Mouse (Mus musculus) liver, embryonic 14.5 days (tissue): ENCODE data around the gene Endou. TPM values are rescaled to one million over a fixed set of nuclear protein-coding genes. Genes with fewer than 3 reads are reported as not detected.

Experiments
- ATAC-seq: fragments of 200-750 bp; cut with Nextera tagmentation; 2 replicates; pipeline ENCODE4 v1.8.0; 2017; ENCODE audit warnings: moderate number of reproducible peaks, mild to moderate bottlenecking, moderate library complexity; ENCODE audit not compliant: insufficient read depth
- DNase-seq, 3 experiments: peaks; one replicate each; pipeline ENCODE4 v3.0.0-alpha.2; 2012 to 2013; ENCODE audit warnings: low read depth in 3 of 3, low spot score in 3 of 3
- H3K27ac ChIP-seq: fragments of 300-500 bp; sonication (generic); 2 replicates; pipeline ENCODE4 v1.5.1; 2014; ENCODE audit warnings: moderate library complexity, mild to moderate bottlenecking, control low read depth, inconsistent platforms
- H3K27me3 ChIP-seq: fragments of 300-500 bp; sonication (generic); 2 replicates; pipeline ENCODE4 v1.6.1; 2014; ENCODE audit warnings: mild to moderate bottlenecking, low read length, moderate library complexity; ENCODE audit not compliant: control insufficient read depth, insufficient read depth
- H3K36me3 ChIP-seq: fragments of 300-500 bp; sonication (generic); replicated peaks from 2 replicates; pipeline ENCODE4 v1.6.1; 2014; ENCODE audit warnings: low read depth; ENCODE audit not compliant: control insufficient read depth, insufficient read depth
- H3K4me1 ChIP-seq, 2 experiments: fragments of 200-500 bp in 1 of 2; fragments of 300-500 bp in 1 of 2; sonication (generic) in 1 of 2; replicated peaks; 2 replicates each; pipeline ENCODE4 v1.6.1; 2012 to 2014; ENCODE audit warnings: antibody characterized with exemption in 1 of 2, inconsistent platforms in 1 of 2, low read length in 1 of 2; ENCODE audit not compliant: control insufficient read depth in 2 of 2, insufficient read depth in 2 of 2
- H3K4me2 ChIP-seq: fragments of 300-500 bp; sonication (generic); 2 replicates; pipeline ENCODE4 v1.6.1; 2014; ENCODE audit warnings: low read depth, mild to moderate bottlenecking, control low read depth, moderate library complexity
- H3K4me3 ChIP-seq, 2 experiments: fragments of 200-500 bp in 1 of 2; fragments of 300-500 bp in 1 of 2; sonication (generic) in 1 of 2; 2 replicates each; pipeline ENCODE4 v1.5.1; 2012 to 2014; ENCODE audit warnings: low read depth in 2 of 2, low read length in 2 of 2, mild to moderate bottlenecking in 2 of 2, control low read depth in 1 of 2, inconsistent platforms in 1 of 2, moderate library complexity in 1 of 2; ENCODE audit not compliant: insufficient read depth in 1 of 2
- H3K9ac ChIP-seq: fragments of 300-500 bp; sonication (generic); replicated peaks from 2 replicates; pipeline ENCODE4 v1.6.1; 2014; ENCODE audit warnings: mild to moderate bottlenecking, control low read depth, moderate library complexity
- H3K9me3 ChIP-seq: fragments of 300-500 bp; sonication (generic); 2 replicates; pipeline ENCODE4 v1.6.1; 2016; ENCODE audit warnings: low read length, mixed read lengths; ENCODE audit not compliant: control insufficient read depth
- CTCF ChIP-seq: IDR thresholded peaks from 2 replicates; pipeline ENCODE4 v1.5.1; 2016; ENCODE audit warnings: antibody characterized with exemption, low read depth, control low read depth
- EP300 ChIP-seq: IDR thresholded peaks from 2 replicates; pipeline ENCODE4 v1.6.1; 2016; ENCODE audit warnings: antibody characterized with exemption, low read depth
- WGBS: fragments of 180-500 bp; shearing (Covaris S2); extraction: QIAGEN DNeasy Blood & Tissue Kit; methylation state at CpG from one replicate; pipeline ENCODE4 v1.1.7; 2014; ENCODE audit not compliant: insufficient replicate concordance; 5-methylcytosine and 5-hydroxymethylcytosine counted together
- polyA plus RNA-seq, 2 experiments: library from polyadenylated mRNA; depleted of rRNA in 1 of 2; stranded (reverse) in 1 of 2; unstranded in 1 of 2; fragments of >200 nt; fragmentation: Nextera tagmentation in 1 of 2; extraction: Ambion mirVana in 1 of 2; gene quantifications; 2 replicates each; pipeline versions ENCODE4 v1.2.1 to v1.2.3; 2012 to 2014

Gene Endou
- polyA plus RNA-seq, 2 experiments: 0.01 TPM; not detected in 1

- DNase-seq: no peak
- WGBS: 7% methylated on average over 8 of the region's 8 CpGs
Measured at GRCm38 (mm10) chr15:97776514-97776913, 45.4 kb upstream of the Endou start.

GRCm38 (mm10) chr15:97773961-97774370 lies 42.8 kb upstream of the Endou start:
- DNase-seq: no peak
- Histone ChIP-seq H3K27me3 (peaks cover 9% of the 10 kb centered on the region), H3K27ac (no peak overlapping the region), H3K4me3 (no peak overlapping the region), H3K4me2 (no peak overlapping the region), H3K36me3 (no peaks in the 10 kb centered on the region), H3K9me3 (no peaks in the 10 kb centered on the region), H3K9ac (no peak overlapping the region), H3K4me1 (peaks cover 0 to 12% of the 10 kb centered on the region in 2 experiments; a peak in 2 of 4 replicates)
- 24% methylated on average over 5 of the region's 5 CpGs for WGBS
- peak; percentile 38; the same call in 1 of the 2 replicates for ATAC-seq
- TF ChIP-seq EP300 (no peak), CTCF (no peak)

More at GRCm38 (mm10) chr15:97776514-97776913, 45.4 kb upstream of the Endou start:
- peaks cover 0 to 12% of the 10 kb centered on the region in 2 experiments; a peak in 2 of 4 replicates for H3K4me1 ChIP-seq
- H3K27me3 ChIP-seq: no peaks in the 10 kb centered on the region; the same call in 1 of the 2 replicates
- no peak overlapping the region for H3K27ac ChIP-seq
- no peak overlapping the region for H3K4me2 ChIP-seq
- no peak for TF ChIP-seq EP300
- TF ChIP-seq CTCF: peak; percentile 87
- no peak overlapping the region for H3K4me3 ChIP-seq
- no peak overlapping the region for H3K9ac ChIP-seq
- H3K36me3 ChIP-seq: no peaks in the 10 kb centered on the region
- no peak for ATAC-seq
- H3K9me3 ChIP-seq: no peaks in the 10 kb centered on the region

DNA sequence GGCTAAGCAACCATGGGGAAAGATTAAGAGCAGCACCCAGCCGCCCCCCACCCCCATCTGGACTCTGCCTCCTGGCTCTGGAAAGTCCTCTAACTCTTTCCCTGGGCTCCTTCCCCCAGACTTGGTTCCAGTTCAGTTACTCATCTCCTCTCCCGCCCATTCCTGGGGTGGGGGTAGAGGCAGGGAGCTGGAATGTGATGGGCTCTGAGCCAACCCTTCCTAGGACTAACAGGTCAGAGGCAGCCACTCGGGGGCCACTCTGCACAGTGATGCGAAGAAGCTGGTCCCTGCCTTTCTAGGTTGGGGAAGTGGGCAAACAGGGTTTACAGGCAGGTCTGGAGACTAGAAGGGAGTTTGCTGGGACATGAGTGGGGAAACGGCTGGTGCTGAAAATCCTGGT lies 42.0 kb upstream of the Endou start:
- DNase-seq: no peak
- Histone ChIP-seq H3K27me3 (peaks cover 12% of the 10 kb centered on the region), H3K36me3 (no peaks in the 10 kb centered on the region), H3K9me3 (no peaks in the 10 kb centered on the region), H3K4me1 (peaks cover 0 to 12% of the 10 kb centered on the region in 2 experiments; a peak in 2 of 4 replicates), H3K4me2 (no peak overlapping the region), H3K4me3 (no peak overlapping the region), H3K9ac (no peak overlapping the region), H3K27ac (no peak overlapping the region)
- 29% methylated on average over 5 of the region's 5 CpGs for WGBS
- TF ChIP-seq CTCF: no peak
- no peak for TF ChIP-seq EP300
- peak; percentile 27 for ATAC-seq

DNA sequence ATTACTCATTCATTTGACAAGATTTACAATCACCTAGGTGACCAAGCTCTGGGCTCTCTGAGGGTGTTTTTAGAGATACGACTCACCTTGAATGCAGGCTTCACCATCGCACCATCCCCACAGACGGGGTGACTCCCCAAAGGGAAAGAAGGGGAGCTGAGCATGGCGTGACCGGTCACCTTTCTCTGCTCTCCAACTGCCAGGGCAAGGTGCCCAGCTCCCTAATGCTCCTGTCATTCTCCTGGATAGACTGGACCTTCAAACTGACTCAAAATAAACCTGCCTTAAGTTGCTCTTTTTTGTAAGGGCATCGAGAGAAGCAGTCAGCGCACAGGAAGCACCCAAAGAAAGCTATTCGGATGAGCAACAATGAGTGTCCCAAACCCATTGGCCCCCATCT lies 39.1 kb upstream of the Endou start:
- Histone ChIP-seq H3K4me1 (peaks cover 0 to 12% of the 10 kb centered on the region in 2 experiments; a peak in 2 of 4 replicates), H3K4me2 (no peak overlapping the region), H3K9ac (no peak overlapping the region), H3K27me3 (peaks cover 37% of the 10 kb centered on the region), H3K9me3 (no peaks in the 10 kb centered on the region), H3K27ac (no peak overlapping the region), H3K36me3 (no peaks in the 10 kb centered on the region), H3K4me3 (no peak overlapping the region)
- DNase-seq: no peak
- 71% methylated on average over 8 of the region's 8 CpGs for WGBS
- no peak for TF ChIP-seq CTCF
- TF ChIP-seq EP300: no peak
- no peak for ATAC-seq

DNA sequence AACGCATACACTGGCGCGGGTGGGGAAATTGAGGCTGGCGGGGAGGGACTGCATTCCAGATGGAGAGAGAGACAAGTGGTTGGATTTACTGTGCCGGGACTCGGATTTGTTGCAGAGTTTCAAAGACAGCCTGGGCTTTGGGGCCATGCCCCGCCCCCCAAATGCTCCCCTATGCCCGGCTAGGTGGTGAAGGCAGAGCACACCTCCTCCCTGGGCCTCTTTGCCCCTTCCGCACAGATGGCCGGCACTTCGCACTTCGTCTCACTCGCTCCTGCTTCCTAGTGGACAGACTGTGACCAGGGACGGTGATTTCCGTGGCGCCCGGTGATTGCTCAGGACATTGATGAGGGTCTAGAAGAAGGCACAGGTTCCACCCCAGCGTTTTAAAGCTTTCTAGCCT lies 37.1 kb upstream of the Endou start:
- Histone ChIP-seq H3K27ac (no peak overlapping the region), H3K27me3 (peaks cover 37% of the 10 kb centered on the region)
- no peak for ATAC-seq

More for the DNA sequence above, 37.1 kb upstream of the Endou start:
- Histone ChIP-seq H3K9ac (no peak overlapping the region), H3K4me1 (peaks cover 0 to 8% of the 10 kb centered on the region in 2 experiments; a peak in 2 of 4 replicates), H3K4me3 (peak overlapping the region; percentile 20 to 28), H3K4me2 (peak overlapping the region; percentile 66), H3K9me3 (no peaks in the 10 kb centered on the region), H3K36me3 (no peaks in the 10 kb centered on the region)
- WGBS: under 1% methylated on average over 18 of the region's 18 CpGs
- DNase-seq: no peak
- TF ChIP-seq EP300: no peak
- no peak; the same call in 1 of the 2 replicates for TF ChIP-seq CTCF
